In the genomic region with DNA sequence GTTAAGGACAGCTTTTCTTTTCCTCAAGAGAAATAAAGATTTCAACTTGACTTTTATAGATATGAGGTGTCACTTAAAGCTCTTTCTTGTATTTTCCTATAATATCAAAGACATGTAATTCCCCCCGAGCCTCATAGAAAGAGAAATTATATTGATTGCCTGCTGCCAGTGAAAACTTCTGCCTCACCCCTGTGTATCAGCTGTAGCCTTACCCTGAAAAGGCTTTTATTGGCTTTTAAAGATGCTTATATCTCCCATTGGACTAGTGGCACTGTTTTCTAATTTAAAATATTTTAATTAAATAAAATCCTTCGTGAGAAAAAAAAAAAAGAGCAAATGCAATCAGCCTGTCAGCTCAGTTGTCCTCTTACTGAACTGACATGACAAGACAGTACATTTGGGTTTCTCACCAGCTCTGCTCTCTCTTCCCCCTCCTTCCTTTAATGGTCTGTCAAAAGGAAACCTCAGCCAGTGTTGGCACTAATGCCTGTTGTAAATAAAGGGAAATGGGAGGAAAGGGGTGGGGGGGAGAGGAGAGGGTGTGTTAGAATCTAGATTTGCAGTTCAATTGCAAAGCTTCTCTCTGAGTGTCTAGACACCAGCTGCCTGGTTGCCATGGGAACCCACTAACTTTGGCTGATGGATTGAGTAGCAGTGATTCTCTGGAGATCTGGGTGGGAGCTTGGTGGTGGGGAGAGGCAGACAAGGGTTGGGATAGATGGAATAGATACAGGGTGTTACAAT, we compare ENCODE assay signal across 9 mouse cellular contexts.
DNase-seq lines count a peak whose midpoint lies in the region; ATAC-seq lines count a peak whose summit lies in the region.
"Had no signal": no experiment of that assay in that cellular context is flagged by ENCODE, and none has a peak within 500 bp of the region (broad histone marks: within the 10 kb centered on the region; RNA-seq: fewer than 3 reads in every experiment).

No protein-coding gene starts in this region.

- H3K27me3 ChIP-seq in heart, embryonic 10.5 days (ENCODE audit: insufficient read depth, poor library complexity, severe bottlenecking), result no peaks in the 10 kb centered on the region
- H3K27me3 ChIP-seq in midbrain, embryonic 10.5 days (ENCODE audit: low read depth, poor library complexity, severe bottlenecking), result peaks cover 22% of the 10 kb centered on the region
- H3K27me3 ChIP-seq: embryonic facial prominence, embryonic 13.5 days had no signal

- H3K36me3 ChIP-seq in heart, embryonic 10.5 days, result no peaks in the 10 kb centered on the region
- H3K36me3 ChIP-seq in midbrain, embryonic 10.5 days, result no peaks in the 10 kb centered on the region
- H3K36me3 ChIP-seq: embryonic facial prominence, embryonic 13.5 days had no signal

- no peak for ATAC-seq in CD4-positive, CD25-positive, alpha-beta regulatory T cell, adult 4 months

- H3K27ac ChIP-seq in heart, embryonic 10.5 days, result no peak overlapping the region
- H3K27ac ChIP-seq in midbrain, embryonic 10.5 days (replicated peaks), result peak overlapping the region; percentile 74
- H3K27ac ChIP-seq: embryonic facial prominence, embryonic 13.5 days had no signal

- 64% methylated on average over 2 of the region's 2 CpGs for WGBS in heart, embryonic 10.5 days
- WGBS in midbrain, embryonic 10.5 days, result 55% methylated on average over 2 of the region's 2 CpGs

- H3K9me3 ChIP-seq in heart, embryonic 10.5 days, result no peaks in the 10 kb centered on the region
- no peaks in the 10 kb centered on the region for H3K9me3 ChIP-seq in midbrain, embryonic 10.5 days (replicated peaks)
- H3K9me3 ChIP-seq: embryonic facial prominence, embryonic 13.5 days had no signal

- DNase-seq in heart, postnatal 14 days, result peak; percentile 5 to 21
- DNase-seq in heart, embryonic 10.5 days (ENCODE audit: low spot score), result no peak
- peak; percentile 29 to 34 for DNase-seq in frontal cortex, postnatal 25 days (ENCODE audit: low spot score in 2 of 2)
- DNase-seq in layer of hippocampus, postnatal 25 days (ENCODE audit: extremely low spot score in 1 of 2, low spot score in 1 of 2), result peak; percentile 32 to 58
- peak; percentile 86 for DNase-seq in midbrain, embryonic 10.5 days (ENCODE audit: low spot score)
- no peak for DNase-seq in thymus, postnatal 10 days (ENCODE audit: low spot score in 2 of 2)
- DNase-seq in liver, result no peak

- intact Hi-C loops in heart, postnatal 14 days (cut with DNase I), result no loop called here

- no peaks in the 10 kb centered on the region for H3K4me1 ChIP-seq in heart, embryonic 10.5 days
- H3K4me1 ChIP-seq in midbrain, embryonic 10.5 days, result peaks cover 21% of the 10 kb centered on the region

- no peak overlapping the region for H3K4me3 ChIP-seq in heart, embryonic 10.5 days
- no peak overlapping the region for H3K4me3 ChIP-seq in midbrain, embryonic 10.5 days
- H3K4me3 ChIP-seq: embryonic facial prominence, embryonic 13.5 days had no signal

Comparison
In these comparisons a context has a peak if more than half of its experiments do, and no peak if none do; other contexts are left out.
1. DNase-seq: peak in heart, postnatal 14 days (2 of 2), frontal cortex, postnatal 25 days (2 of 2), layer of hippocampus, postnatal 25 days (2 of 2) and midbrain, embryonic 10.5 days (single experiment); none in heart, embryonic 10.5 days (single experiment), thymus, postnatal 10 days (0 of 2) and liver (single experiment).